Mouse (Mus musculus): ENCODE data around the gene Olfr17. TPM values are rescaled to one million over a fixed set of nuclear protein-coding genes. Genes with fewer than 3 reads are reported as not detected.
"Not testable (repeated sequence)": the region's sequence is repeated elsewhere in the genome, so short reads cannot be mapped to it uniquely, and the experiment has no call there.

Olfr17 gene
- total RNA-seq (2014; fragmentation: Nextera tagmentation) (not detected in 2 replicates), total RNA-seq (2017) (not detected in 2 replicates)

DNA sequence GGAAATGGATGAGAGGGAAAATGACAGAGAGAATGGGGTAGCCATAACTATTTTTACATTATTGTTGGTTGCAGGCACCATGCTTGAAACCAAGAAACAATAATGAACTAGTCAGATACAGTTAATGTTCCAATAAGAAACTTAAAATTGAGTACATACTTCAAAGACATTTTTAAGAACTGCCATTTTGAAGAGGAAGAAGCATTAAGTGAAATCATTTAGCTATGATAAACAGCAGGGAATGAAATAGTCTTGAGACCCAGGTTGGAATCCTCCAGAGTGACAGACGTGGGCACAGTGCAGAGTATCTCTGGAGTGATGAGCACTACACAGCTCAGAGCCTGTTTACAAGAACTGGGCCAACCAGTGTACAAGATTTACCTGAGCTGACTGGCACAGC is at the start of gene Olfr17:
Olfr17 (plus strand) TSS at position 301 of the 400 bp plus-strand sequence.
- ATAC-seq (replicated peaks; ENCODE audit: poor library complexity, severe bottlenecking) = no peak

GRCm38 (mm10) chr7:107044407-107044806 is 48.6 kb upstream of the Olfr17 start:
- ATAC-seq (replicated peaks; ENCODE audit: poor library complexity, severe bottlenecking) = peak; percentile 91

DNA sequence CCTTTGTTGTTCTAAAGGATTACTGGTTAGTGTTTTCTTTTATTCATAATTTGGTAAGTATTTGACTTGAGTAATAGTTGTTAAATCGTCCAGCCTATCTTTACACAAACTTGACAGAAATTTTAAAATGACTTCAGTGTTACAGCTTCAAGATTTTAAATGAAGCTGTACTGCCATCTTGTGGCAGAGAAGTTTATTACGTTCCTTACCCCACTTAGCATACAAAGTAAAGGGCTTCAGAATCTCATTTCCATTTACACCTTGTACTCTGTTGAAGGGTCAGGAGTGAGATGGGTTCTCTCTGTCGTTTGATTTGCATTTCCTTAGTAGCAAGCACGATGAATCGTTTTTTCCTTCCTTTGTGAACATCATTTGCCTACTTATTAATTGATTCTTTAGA is 47.2 kb upstream of the Olfr17 start:
- peak; percentile 78 for ATAC-seq (replicated peaks; ENCODE audit: poor library complexity, severe bottlenecking)

DNA sequence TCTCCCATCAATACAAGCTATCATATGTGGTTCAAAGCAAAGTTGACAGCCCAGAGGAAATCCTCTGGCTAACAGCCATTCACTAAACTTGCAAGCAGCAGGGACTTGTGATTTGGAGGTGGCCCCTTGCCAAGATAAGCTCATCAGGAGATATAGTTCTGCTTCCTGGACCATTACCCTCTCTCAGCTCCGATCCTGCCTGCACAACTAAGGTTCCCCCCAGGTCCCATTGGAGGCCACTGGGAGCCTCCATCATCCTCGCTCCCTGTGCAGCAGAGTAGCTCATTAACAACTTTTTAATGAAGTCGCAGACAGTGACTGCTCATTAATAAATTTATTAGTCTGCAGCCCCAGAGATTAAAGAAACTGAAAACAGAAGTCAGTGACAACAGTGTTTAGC is 45.4 kb upstream of the Olfr17 start:
- ATAC-seq (replicated peaks; ENCODE audit: poor library complexity, severe bottlenecking) = 0 out of 2 replicates have a peak, but pooled peaks have one; percentile 20

DNA sequence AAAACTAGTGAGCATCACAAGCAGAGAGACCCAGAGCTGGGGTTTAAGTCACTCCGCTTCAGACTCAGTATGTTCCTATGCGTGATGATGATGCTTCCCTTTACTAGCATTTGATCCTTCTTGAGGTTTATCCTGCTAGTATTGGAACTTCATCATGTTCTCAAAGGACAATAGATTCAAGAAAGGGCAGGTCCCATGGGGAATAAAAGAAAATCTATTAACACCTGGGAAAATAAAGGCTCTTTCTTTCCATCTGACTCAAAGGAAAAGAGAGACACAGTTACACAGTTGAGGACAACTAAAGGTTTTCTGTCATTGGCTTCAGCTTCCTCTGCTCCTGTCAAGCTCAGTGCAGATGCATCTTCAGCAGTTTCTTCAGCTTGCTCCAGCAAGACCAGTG is 22.3 kb upstream of the Olfr17 start, which contains the start of gene Olfr714:
Olfr714 (plus strand) TSS at position 301 of the 400 bp plus-strand sequence.
- ATAC-seq (replicated peaks; ENCODE audit: poor library complexity, severe bottlenecking) = no peak

GRCm38 (mm10) chr7:107110269-107110668 is 17.2 kb downstream of the Olfr17 start, which contains the start of gene Olfr715b:
Olfr715b (minus strand) TSS chr7:107110369.
- ATAC-seq (replicated peaks; ENCODE audit: poor library complexity, severe bottlenecking) = not testable (repeated sequence)

DNA sequence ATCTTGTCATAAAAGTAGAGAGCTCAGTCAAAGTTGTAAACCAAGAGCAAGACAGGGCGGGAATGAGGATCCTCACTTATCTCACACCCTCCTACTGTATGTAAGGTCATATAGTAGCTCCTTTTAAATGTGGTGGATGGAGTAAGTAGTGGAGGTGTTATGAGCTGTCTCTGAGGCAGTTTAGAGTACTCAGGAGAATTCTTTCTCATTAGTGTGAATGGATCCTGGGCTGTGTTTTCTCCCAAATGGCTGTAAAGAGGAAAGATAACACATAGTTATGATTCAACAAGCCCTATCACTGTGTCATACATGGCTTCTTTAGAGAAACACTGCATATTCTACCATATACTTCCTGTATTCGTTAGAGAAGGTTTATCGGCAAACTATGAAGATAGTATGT is 38.0 kb downstream of the Olfr17 start, which contains the start of gene Olfr715:
Olfr715 (minus strand) TSS at position 101 of the 400 bp plus-strand sequence.
- ATAC-seq (replicated peaks; ENCODE audit: poor library complexity, severe bottlenecking) = not testable (repeated sequence)

DNA sequence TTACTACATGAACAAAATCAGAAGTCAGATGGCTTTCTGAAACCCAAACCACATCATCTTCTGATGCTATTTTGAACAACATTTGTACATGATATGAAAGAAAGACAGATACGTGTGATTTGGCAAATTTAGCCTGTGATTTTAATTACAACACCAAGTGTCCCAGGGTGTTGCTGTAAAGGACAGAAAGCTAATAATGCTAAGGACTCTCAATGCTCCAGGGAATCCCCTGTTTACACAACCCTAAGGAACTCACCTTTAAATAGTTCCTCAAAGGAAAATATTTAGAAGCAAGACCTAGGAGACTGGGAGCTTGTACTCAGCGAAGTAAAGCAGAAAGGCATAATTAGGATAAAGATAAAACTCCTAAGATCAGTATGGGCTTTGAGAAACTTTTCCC is 45.0 kb downstream of the Olfr17 start, which contains the start of gene Olfr716:
Olfr716 (plus strand) TSS at position 301 of the 400 bp plus-strand sequence.
- not testable (repeated sequence) for ATAC-seq (replicated peaks; ENCODE audit: poor library complexity, severe bottlenecking)

Other genes starting within 250 kb of the Olfr17 start
- gene Olfr703, start 249.9 kb upstream of the Olfr17 start, total RNA-seq (2014; fragmentation: Nextera tagmentation) = not detected in 2 replicates
- not detected in 2 replicates for gene Olfr703, start 249.9 kb upstream of the Olfr17 start, total RNA-seq (2017)
- not detected in 2 replicates for gene Olfr704, start 230.0 kb upstream of the Olfr17 start, total RNA-seq (2014; fragmentation: Nextera tagmentation)
- not detected in 2 replicates for gene Olfr704, start 230.0 kb upstream of the Olfr17 start, total RNA-seq (2017)
- not detected in 2 replicates for gene Olfr705, start 216.3 kb upstream of the Olfr17 start, total RNA-seq (2014; fragmentation: Nextera tagmentation)
- gene Olfr705, start 216.3 kb upstream of the Olfr17 start, total RNA-seq (2017) = not detected in 2 replicates
- not detected in 2 replicates for gene Olfr706, start 205.1 kb upstream of the Olfr17 start, total RNA-seq (2014; fragmentation: Nextera tagmentation)
- gene Olfr706, start 205.1 kb upstream of the Olfr17 start, total RNA-seq (2017) = not detected in 2 replicates
- gene Olfr707, start 192.0 kb upstream of the Olfr17 start, total RNA-seq (2014; fragmentation: Nextera tagmentation) = not detected in 2 replicates
- gene Olfr707, start 192.0 kb upstream of the Olfr17 start, total RNA-seq (2017) = not detected in 2 replicates
- not detected in 2 replicates for gene Olfr1532-ps1, start 185.2 kb upstream of the Olfr17 start, total RNA-seq (2014; fragmentation: Nextera tagmentation)
- gene Olfr1532-ps1, start 185.2 kb upstream of the Olfr17 start, total RNA-seq (2017) = not detected in 2 replicates
- gene Olfr709-ps1, start 161.0 kb upstream of the Olfr17 start, total RNA-seq (2014; fragmentation: Nextera tagmentation) = not detected in 2 replicates
- not detected in 2 replicates for gene Olfr709-ps1, start 161.0 kb upstream of the Olfr17 start, total RNA-seq (2017)
- not detected in 2 replicates for gene Olfr710, start 144.9 kb upstream of the Olfr17 start, total RNA-seq (2014; fragmentation: Nextera tagmentation)
- not detected in 2 replicates for gene Olfr710, start 144.9 kb upstream of the Olfr17 start, total RNA-seq (2017)
- not detected in 2 replicates for gene Olfr6, start 129.3 kb upstream of the Olfr17 start, total RNA-seq (2014; fragmentation: Nextera tagmentation)
- gene Olfr6, start 129.3 kb upstream of the Olfr17 start, total RNA-seq (2017) = not detected in 2 replicates
- not detected in 2 replicates for gene Olfr711, start 117.8 kb upstream of the Olfr17 start, total RNA-seq (2014; fragmentation: Nextera tagmentation)
- not detected in 2 replicates for gene Olfr711, start 117.8 kb upstream of the Olfr17 start, total RNA-seq (2017)
- not detected in 2 replicates for gene Olfr2, start 87.1 kb upstream of the Olfr17 start, total RNA-seq (2014; fragmentation: Nextera tagmentation)
- gene Olfr2, start 87.1 kb upstream of the Olfr17 start, total RNA-seq (2017) = not detected in 2 replicates
- gene Olfr713, start 62.0 kb upstream of the Olfr17 start, total RNA-seq (2014; fragmentation: Nextera tagmentation) = not detected in 2 replicates
- gene Olfr713, start 62.0 kb upstream of the Olfr17 start, total RNA-seq (2017) = not detected in 2 replicates
- not detected in 2 replicates for gene Olfr714, start 22.2 kb upstream of the Olfr17 start, total RNA-seq (2014; fragmentation: Nextera tagmentation)
- gene Olfr714, start 22.2 kb upstream of the Olfr17 start, total RNA-seq (2017) = not detected in 2 replicates
- gene Olfr715b, start 17.1 kb downstream of the Olfr17 start, total RNA-seq (2014; fragmentation: Nextera tagmentation) = not detected in 2 replicates
- not detected in 2 replicates for gene Olfr715b, start 17.1 kb downstream of the Olfr17 start, total RNA-seq (2017)
- gene Olfr715, start 37.9 kb downstream of the Olfr17 start, total RNA-seq (2014; fragmentation: Nextera tagmentation) = not detected in 2 replicates
- gene Olfr715, start 37.9 kb downstream of the Olfr17 start, total RNA-seq (2017) = not detected in 2 replicates
- gene Olfr716, start 45.1 kb downstream of the Olfr17 start, total RNA-seq (2014; fragmentation: Nextera tagmentation) = not detected in 2 replicates
- gene Olfr716, start 45.1 kb downstream of the Olfr17 start, total RNA-seq (2017) = not detected in 2 replicates
- gene Nlrp14, start 73.8 kb downstream of the Olfr17 start, total RNA-seq (2014; fragmentation: Nextera tagmentation) = not detected in 2 replicates
- not detected in 2 replicates for gene Nlrp14, start 73.8 kb downstream of the Olfr17 start, total RNA-seq (2017)
- gene Rbmxl2, start 116.2 kb downstream of the Olfr17 start, total RNA-seq (2014; fragmentation: Nextera tagmentation) = not detected in 2 replicates
- not detected in 2 replicates for gene Rbmxl2, start 116.2 kb downstream of the Olfr17 start, total RNA-seq (2017)